Mouse (Mus musculus): ENCODE results near the gene Grtp1. TPM values are rescaled to one million over a fixed set of nuclear protein-coding genes. Genes with fewer than 3 reads are reported as not detected.

Gene Grtp1
- polyA plus RNA-seq, 1 experiment: 3.5 TPM

- H3K36me3 ChIP-seq (ENCODE audit: control insufficient read depth, insufficient read depth): peaks cover 41% of the 10 kb centered on the region
These were observed 75.5 kb downstream of the Grtp1 start for GRCm38 (mm10) chr8:13124897-13125296.

GRCm38 (mm10) chr8:13122887-13123421 is 77.5 kb downstream of the Grtp1 start:
- TF ChIP-seq MAX (IDR thresholded peaks at IDR 0.05) (no peak), FOSL1 (IDR thresholded peaks at IDR 0.05; ENCODE audit: insufficient read depth, low read length, poor library complexity, severe bottlenecking) (no peak), MYOG (IDR thresholded peaks at IDR 0.05; ENCODE audit: control insufficient read depth, extremely low read depth, insufficient read length) (no peak), CTCF (IDR thresholded peaks at IDR 0.05; ENCODE audit: control insufficient read depth, insufficient read depth, insufficient read length) (no peak), USF1 (IDR thresholded peaks at IDR 0.05; ENCODE audit: low read depth) (no peak), CEBPB (IDR thresholded peaks at IDR 0.05; ENCODE audit: low read depth) (no peak), MYOD1 (IDR thresholded peaks at IDR 0.05; ENCODE audit: control insufficient read depth, insufficient read length, low read depth) (no peak)
- Histone ChIP-seq H3K27me3 (ENCODE audit: control insufficient read depth, insufficient read depth, insufficient read length) (no peaks in the 10 kb centered on the region), H3ac (ENCODE audit: control insufficient read depth, insufficient read length, low read depth) (no peak overlapping the region), H3K4me3 (ENCODE audit: insufficient read depth, poor library complexity, severe bottlenecking) (no peak overlapping the region), H3K36me3 (ENCODE audit: control insufficient read depth, insufficient read depth) (peaks cover 32% of the 10 kb centered on the region), H3K79me3 (ENCODE audit: low read depth) (no peaks in the 10 kb centered on the region), H3K79me2 (ENCODE audit: control insufficient read depth, insufficient read depth) (no peaks in the 10 kb centered on the region)

More at GRCm38 (mm10) chr8:13124897-13125296, 75.5 kb downstream of the Grtp1 start:
- Histone ChIP-seq H3K4me3 (ENCODE audit: insufficient read depth, poor library complexity, severe bottlenecking) (no peak overlapping the region), H3K27me3 (ENCODE audit: control insufficient read depth, insufficient read depth, insufficient read length) (no peaks in the 10 kb centered on the region), H3K79me3 (ENCODE audit: low read depth) (no peaks in the 10 kb centered on the region), H3K79me2 (ENCODE audit: control insufficient read depth, insufficient read depth) (no peaks in the 10 kb centered on the region), H3ac (ENCODE audit: control insufficient read depth, insufficient read length, low read depth) (no peak overlapping the region)
- no peak for TF ChIP-seq CEBPB (IDR thresholded peaks at IDR 0.05; ENCODE audit: low read depth)
- no peak for TF ChIP-seq CTCF (IDR thresholded peaks at IDR 0.05; ENCODE audit: control insufficient read depth, insufficient read depth, insufficient read length)
- no peak for TF ChIP-seq USF1 (IDR thresholded peaks at IDR 0.05; ENCODE audit: low read depth)
- no peak for TF ChIP-seq FOSL1 (IDR thresholded peaks at IDR 0.05; ENCODE audit: insufficient read depth, low read length, poor library complexity, severe bottlenecking)
- no peak for TF ChIP-seq MYOG (IDR thresholded peaks at IDR 0.05; ENCODE audit: control insufficient read depth, extremely low read depth, insufficient read length)
- no peak for TF ChIP-seq MAX (IDR thresholded peaks at IDR 0.05)
- no peak for TF ChIP-seq MYOD1 (IDR thresholded peaks at IDR 0.05; ENCODE audit: control insufficient read depth, insufficient read length, low read depth)

Small RNAs within 50 kb of the gene (microRNA-seq; reads per million reads assigned to microRNA genes)
- gene Mir1968 (ENCODE audit: borderline microRNAs expressed) (3.2 reads per million, percentile 47 among the genes with 10 or more reads in this experiment), gene Mir7065 (ENCODE audit: borderline microRNAs expressed) (not detected)

Other genes with a start within 250 kb of the Grtp1 start
- gene F7, start 174.6 kb downstream of the Grtp1 start, polyA plus RNA-seq (2012; fragmentation: generic; extraction: Trizol): not detected
- not detected for gene F10, start 163.3 kb downstream of the Grtp1 start, polyA plus RNA-seq (2012; fragmentation: generic; extraction: Trizol)
- gene Proz, start 139.7 kb downstream of the Grtp1 start, polyA plus RNA-seq (2012; fragmentation: generic; extraction: Trizol): 0.20 TPM
- gene Pcid2, start 95.2 kb downstream of the Grtp1 start, polyA plus RNA-seq (2012; fragmentation: generic; extraction: Trizol): 23.6 TPM
- 37.3 TPM for gene Cul4a, start 95.0 kb downstream of the Grtp1 start, polyA plus RNA-seq (2012; fragmentation: generic; extraction: Trizol)
- gene Lamp1, start 41.5 kb downstream of the Grtp1 start, polyA plus RNA-seq (2012; fragmentation: generic; extraction: Trizol): 352 TPM
- gene Adprhl1, start 53.5 kb upstream of the Grtp1 start, polyA plus RNA-seq (2012; fragmentation: generic; extraction: Trizol): 0.04 TPM
- gene Dcun1d2, start 87.5 kb upstream of the Grtp1 start, polyA plus RNA-seq (2012; fragmentation: generic; extraction: Trizol): 12.2 TPM
- gene Tmco3, start 87.6 kb upstream of the Grtp1 start, polyA plus RNA-seq (2012; fragmentation: generic; extraction: Trizol): 11.9 TPM
- gene Tfdp1, start 138.1 kb upstream of the Grtp1 start, polyA plus RNA-seq (2012; fragmentation: generic; extraction: Trizol): 124 TPM
- gene Atp4b, start 196.2 kb upstream of the Grtp1 start, polyA plus RNA-seq (2012; fragmentation: generic; extraction: Trizol): not detected
- not detected for gene Grk1, start 204.5 kb upstream of the Grtp1 start, polyA plus RNA-seq (2012; fragmentation: generic; extraction: Trizol)
- gene Tmem255b, start 234.6 kb upstream of the Grtp1 start, polyA plus RNA-seq (2012; fragmentation: generic; extraction: Trizol): not detected

All from C2C12 (cell line).